Mouse (Mus musculus): ENCODE data around the gene Cldn11.

DNA sequence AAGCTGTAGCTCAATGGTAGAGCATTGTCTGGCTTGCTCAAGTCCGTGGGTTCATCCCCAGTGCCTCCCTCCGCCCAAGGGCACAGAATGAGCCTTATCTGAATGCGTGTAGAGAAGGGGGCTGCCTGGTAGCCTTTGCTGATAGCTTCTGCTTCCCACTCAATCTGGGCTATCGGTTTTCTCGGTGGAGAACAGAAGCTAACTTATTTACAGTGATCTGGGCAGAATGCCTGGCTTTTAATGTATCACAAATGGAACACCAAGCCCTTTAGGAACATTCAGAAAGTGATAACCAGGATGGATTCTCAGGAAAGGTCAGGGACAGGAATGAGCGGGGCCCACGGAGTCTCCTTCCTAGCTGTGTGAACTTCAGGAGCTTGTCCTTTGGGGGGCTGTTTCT is 1.1 kb upstream of the Cldn11 start:
- no peak for TF ChIP-seq EP300 (IDR thresholded peaks at IDR 0.05; ENCODE audit: low read depth)
- no peak for TF ChIP-seq CTCF (IDR thresholded peaks at IDR 0.05; ENCODE audit: low read depth)

Data from liver, embryonic 14.5 days (tissue).